Mouse (Mus musculus) lung, postnatal 0 days (tissue): ENCODE data around the gene Dagla.

Experiments used
- CTCF ChIP-seq: IDR thresholded peaks from 2 replicates; pipeline ENCODE4 v1.5.1; 2016; ENCODE audit warnings: antibody characterized with exemption, mild to moderate bottlenecking
- EP300 ChIP-seq: IDR thresholded peaks from 2 replicates; pipeline ENCODE4 v1.6.1; 2016; ENCODE audit warnings: antibody characterized with exemption, mild to moderate bottlenecking, control low read depth

DNA sequence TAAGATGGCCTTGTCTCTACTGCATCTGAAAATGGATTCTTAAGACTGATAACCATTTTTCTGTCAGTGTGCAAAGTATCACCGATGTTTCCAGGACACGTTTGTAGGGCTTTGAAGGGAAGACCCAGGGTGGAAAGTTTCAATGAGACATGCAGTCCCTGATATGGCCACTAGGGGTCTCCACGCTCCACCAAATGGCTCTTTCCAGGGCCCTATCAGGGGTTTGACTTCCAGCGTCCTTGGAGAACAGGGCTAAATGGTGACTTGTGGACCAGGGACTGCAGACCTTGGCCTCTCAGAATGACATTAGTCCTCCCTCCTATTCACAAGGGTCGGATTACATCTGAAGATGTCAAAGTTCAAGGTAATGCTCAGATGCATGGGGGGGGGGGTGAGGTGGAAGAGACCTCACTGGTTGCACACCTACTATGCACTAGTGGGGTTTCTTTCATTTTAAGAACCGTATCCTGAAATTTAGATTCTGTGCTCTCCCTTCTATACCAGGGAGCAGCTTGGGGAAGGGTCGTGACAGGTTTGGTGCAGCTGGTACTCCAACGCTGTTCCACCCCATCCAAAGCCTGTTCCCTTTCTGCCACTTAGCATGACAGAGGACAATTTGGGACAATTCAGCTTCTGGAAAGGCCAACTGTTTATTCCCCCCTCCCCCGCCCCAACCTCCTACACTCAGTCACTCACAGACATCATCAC is 29.0 kb upstream of the Dagla start:
- TF ChIP-seq EP300 (no peak), CTCF (peak; percentile 97)
